Mouse (Mus musculus): ENCODE data around the gene Galnt4.
A peak's percentile ranks its signal among the peaks of the same experiment; 100 is the strongest.

Galnt4 gene

DNA sequence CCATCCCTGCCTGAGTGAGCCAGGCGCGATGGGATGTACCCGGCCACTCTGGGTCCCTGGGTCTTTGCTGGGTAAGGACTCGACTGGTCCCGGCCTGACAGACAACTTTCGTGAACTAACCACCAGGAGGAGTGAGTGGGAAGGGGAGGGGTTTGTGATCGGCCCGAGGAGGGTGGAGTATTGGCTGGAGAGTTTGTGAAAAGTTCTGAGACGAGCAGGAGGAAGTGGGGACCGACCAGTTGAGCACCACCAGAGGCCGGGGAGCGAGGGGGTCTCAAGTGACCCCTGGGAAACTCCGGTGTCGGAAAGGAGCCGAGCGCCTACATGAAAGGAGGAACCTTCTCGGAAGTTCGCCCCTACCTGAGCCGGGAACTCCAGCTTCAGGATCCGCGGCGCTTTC lies at the start of gene Galnt4:
Galnt4 (plus strand) TSS at position 196 of the 400 bp plus-strand sequence.
- peak; percentile 88 for DNase-seq (ENCODE audit: low read depth, low spot score)

DNA sequence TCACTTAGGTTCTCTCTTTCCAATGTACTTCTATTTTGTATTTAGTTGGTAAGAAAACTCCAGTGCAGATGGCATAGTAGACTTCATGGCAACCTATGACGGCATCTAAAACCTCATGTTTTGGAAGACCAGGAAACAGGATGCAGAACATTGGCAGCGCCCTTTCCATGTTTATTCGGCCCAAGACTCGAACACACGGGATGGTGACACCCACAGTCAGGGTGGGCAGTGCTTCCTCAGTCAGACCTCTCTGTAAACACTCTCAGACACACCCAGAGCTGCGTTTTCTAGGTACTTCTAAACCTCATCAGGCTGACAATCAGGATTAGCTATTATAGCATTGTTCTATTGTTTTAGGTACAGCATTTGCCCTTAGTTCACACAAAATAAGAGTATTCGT lies 47.4 kb upstream of the Galnt4 start:
- no peak for DNase-seq (ENCODE audit: low read depth, low spot score)

DNA sequence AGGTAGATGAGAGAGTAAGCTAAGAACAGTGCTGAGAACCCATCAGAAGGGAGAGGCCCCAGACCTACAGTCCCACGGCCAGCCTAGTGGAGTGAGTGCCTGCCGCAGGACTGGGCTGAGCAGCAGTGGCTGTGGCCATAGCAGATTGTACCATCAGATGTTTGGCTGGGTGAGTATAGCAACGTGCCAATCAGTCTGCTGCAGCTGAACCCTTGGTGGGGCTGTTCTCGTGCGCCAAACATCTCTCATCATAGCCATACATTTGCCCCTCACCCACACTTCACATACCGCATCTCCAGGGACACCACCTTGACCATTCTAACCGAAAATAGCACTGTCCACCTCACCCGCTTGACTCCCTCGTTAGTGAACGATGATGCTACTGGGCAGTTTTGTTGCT lies 46.5 kb upstream of the Galnt4 start:
- no peak for DNase-seq (ENCODE audit: low read depth, low spot score)

DNA sequence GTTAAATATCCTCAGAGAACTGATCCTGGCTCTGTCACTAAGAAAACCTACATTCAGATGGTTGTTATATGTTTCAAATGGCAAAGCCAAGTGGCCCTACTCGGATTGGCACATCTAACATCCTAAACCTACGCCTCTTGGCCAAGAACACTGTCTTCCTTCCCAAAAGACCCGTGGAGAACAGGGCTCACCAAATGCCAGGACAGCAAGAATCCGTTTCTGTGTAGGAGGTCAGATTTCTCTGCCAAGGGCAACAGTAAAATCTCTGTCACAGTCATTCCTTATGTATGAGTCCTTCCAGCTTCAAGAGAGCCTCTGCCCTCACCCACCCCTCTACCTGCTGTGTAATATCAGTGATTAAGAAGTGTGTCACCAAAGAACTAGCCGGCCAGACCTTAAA lies 45.4 kb upstream of the Galnt4 start:
- no peak for DNase-seq (ENCODE audit: low read depth, low spot score)

DNA sequence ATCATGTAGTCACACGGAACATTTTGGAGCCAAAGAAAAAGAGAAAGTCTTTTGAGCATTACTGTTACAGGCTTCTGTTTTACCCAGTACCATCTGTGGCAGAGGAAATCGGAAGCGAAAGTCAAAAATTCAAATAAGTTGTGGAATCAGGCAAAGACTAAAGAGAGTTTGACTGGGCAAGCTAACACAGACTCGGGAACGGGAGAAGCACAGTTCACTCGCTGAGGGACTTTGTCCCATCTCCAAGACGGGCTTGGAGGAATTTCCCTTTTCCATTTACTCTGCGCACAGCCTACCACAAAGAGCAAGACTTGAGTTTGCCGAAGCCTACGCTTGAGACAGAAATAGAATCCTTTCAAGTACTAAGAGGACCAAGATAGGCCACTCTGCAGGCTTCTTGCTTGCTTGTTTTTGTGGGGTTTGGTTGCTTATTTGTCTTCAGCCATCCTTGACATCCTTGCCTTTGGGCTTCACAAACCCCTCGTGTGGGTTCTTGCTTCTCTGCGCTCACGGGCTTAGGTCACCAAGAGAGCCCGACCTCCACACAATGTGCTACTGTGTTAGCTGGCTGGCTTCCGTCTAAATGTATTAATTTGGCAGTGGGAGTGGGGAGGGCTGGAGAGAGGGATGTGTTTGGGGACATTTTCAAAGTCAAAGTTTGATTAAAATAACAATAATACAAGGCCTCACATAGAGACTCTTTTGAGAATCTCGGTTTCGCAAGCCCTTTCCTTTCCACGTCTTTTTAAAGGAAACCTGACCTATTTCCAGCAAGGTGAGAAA lies 31.7 kb upstream of the Galnt4 start:
- DNase-seq (ENCODE audit: low read depth, low spot score), result no peak

DNA sequence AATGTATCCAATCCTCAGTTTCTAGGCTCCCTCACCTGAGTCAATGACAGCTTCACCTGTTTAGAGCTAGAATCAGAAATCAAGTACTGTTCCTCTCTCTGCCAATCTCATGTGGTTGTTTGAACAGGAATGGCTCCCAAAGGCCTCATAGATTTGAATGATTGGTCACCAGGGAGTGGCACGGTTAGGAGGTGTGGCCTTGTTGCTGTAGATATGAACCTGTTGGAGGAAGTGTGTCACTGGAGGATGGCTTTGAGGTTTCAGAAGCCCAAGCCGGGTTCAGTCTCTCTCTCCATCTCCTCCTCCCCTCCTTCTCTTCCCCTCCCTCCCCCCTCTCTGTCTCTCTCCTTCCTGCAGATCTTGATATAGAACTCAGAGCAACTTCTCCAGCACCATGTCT lies 29.3 kb upstream of the Galnt4 start:
- DNase-seq (ENCODE audit: low read depth, low spot score), result no peak

DNA sequence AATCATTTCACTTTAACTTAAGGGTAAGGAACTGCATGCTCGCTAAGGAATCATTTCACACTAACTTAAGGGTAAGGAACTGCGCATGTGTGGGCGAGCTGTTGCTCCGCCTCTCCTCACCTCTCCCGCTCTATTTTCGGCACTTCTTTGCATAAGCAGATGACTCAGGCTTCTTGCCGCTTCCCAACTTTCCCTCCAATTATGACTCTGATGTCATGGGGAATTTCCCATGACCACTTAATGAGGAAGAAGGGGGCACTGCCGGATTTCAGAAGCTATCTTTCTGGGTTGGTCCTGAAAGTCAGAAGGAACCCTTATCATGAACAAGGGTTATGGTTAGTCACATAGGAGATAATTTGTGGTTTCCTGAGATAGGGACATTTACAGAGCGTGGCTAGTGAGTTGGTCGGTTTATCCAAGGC lies 26.4 kb upstream of the Galnt4 start:
- peak; percentile 29 for DNase-seq (ENCODE audit: low read depth, low spot score)

DNA sequence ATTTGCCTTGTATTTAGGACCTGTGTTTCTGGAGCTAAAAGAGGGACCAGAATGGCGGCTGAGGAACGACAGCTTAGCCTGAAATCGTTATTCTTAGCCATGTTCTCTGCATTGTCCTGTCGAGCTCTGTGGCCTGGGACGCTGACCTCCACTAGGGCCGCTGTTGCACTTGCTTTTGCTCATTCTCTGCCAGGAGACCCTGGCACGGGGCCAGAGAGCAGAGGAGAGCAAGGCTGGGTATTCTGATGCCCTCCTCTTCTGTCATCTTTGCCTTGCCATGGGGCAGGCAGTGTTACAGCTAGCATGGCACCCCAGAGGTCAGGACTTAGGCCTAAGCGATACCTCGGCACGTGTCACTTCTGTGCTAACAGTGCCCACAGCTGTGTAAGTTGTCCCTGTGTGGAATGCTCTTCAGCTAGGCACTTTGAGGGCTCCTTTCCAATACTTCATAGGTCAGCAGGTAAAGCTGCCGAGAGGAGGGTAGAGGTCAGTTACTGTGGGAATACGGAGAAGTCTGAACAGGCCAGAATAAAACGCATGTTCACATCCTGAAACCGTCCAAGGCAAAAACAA lies 24.4 kb upstream of the Galnt4 start:
- DNase-seq (ENCODE audit: low read depth, low spot score), result no peak

DNA sequence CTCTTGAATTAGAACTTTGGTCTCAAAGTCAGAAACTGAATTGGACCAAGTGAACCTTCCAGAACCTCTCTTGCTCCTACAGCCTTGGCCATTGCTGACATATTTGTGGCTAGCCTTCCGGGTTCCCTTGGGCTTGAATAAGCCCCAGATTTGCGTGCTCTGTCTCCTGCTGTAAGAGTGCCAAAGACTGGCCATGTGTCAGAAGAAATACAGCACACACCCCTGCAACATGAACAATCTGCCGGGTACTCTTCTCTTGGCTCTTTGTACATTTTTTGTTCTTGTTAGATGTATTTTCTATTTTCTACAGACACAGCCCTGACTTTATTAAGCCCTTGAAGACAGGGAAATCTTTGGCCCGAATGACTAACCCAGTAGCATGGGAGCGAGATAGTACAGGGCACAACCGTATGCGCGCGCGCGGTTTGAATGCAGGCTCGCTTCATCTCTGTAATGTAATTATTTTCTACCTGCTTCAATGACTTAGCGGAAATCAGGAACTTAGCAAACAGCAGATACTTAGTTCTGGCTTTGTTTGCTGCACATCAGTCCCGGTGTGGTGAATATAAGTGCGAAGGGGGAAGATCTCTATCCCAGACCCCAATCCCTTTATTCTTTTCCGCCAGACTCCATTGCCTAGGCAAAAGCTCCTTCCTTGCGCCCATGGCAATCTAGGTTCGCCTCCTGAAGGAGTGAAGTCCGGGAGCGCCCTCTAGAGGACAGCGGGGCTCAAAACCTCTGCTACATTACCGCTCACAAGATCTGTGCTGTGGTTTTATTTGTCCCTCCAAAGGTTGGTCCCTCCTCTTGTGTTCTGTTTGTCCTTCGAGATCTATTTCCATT lies 23.3 kb upstream of the Galnt4 start:
- peak; percentile 89 for DNase-seq (ENCODE audit: low read depth, low spot score)

DNA sequence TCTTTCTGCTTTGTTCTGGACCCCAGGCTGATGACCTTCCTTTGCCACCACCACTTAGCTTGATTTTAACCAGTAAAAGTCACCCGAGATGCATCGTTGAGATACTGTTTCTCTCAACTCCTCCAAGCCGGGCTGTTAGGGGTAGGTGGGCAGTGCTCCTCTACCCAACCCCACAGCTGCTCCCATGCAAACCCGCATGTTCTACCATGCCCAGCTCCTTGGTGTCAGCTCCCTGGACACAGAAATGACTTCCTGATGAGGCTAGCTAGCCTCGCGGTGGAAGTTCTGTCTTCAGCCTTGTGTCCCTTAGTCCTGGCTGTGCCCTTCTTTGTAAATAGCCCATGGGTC lies 22.7 kb upstream of the Galnt4 start:
- DNase-seq (ENCODE audit: low read depth, low spot score), result no peak

DNA sequence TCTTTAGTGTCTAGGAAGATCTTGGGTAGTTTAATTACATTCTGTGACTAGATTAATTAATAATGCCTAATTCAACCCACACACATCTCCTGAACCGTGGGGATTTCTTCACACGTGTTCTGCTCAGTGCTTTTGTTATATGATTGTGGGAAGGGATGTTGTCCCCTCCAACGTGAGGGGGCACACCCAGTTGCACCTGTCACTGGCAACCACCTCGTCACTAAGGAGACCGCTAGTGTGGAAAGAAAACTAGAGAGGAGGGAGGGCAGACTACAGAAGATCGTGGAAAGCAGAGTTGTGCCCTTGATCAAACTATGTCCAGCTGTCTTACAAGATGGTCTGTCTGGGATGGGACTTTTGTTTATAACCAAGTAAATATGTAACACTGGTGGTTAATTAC lies 21.9 kb upstream of the Galnt4 start:
- DNase-seq (ENCODE audit: low read depth, low spot score), result no peak

DNA sequence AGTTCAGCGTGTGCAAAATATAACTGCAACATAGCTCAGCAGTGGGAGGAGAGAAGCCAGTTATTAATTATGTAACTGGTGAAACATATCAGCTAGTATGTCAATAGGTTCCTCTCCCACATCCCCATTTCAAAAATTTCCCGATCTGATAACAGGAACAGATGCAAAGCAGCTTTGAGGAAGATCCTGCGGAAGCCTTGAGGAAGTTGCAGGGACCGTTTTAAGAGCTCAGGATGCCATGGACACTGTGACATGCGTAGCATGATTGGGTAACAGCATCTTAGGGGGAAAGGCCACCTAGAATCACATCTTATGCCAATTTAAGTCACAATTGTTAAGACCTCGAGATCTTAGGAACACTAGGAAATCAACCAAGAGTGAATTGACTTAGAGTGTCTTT lies 18.1 kb upstream of the Galnt4 start:
- DNase-seq (ENCODE audit: low read depth, low spot score), result no peak

DNA sequence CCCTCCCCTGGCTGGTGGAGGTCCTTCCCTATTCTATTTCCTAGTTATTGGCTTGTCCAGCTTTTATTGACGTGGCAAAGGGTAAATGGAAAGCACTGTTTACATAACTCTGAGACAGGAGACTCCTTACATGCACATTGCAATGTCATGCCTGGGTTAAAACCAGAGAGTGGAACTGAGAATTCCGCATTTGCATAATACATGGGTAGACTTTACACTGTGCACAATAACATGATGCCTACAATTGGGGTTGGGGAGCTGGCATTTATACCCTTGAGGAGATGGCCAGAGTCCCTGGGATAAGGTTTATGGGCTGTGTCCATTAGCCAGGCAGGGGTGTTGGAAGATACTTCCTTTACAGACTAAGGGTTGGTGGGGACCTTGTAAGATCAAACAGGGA lies 14.6 kb upstream of the Galnt4 start:
- no peak for DNase-seq (ENCODE audit: low read depth, low spot score)

DNA sequence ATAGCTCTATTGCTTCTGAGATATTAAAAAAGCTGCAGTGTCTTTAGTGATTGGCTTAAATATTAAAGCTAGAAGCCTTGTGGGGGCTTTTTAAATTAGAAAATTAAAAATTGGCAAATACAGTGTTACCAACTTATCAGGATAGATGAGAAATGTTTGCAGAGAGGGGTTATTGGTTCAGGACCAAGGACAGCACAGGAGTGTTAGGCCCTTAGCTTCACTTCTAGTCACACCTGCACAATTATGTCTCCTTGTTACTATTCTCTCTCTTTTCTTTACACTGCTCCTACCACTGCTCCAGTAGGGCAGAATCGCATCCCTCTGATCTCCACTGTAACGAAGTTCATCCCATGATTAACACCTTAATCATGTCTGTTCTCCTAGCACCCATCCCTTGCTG lies 12.8 kb upstream of the Galnt4 start:
- no peak for DNase-seq (ENCODE audit: low read depth, low spot score)

DNA sequence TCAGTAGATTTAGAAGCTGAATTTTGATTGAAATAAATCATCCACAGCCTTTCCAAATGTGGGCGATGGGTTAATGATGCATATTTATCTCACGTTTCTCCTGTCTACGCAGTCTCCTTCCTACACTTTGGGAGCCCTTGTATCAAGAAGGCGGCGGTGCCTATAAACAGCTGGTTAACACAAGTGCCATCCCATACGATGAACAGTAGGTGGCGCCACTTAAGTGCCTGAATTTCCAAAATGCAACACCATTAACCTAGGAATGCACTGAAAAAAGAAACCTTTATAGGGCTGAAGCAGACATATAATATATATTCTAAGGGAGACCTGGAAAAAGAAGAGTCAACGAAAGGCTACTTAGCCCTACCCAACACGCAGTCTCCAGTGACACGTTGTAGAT lies 10.6 kb upstream of the Galnt4 start:
- DNase-seq (ENCODE audit: low read depth, low spot score), result peak; percentile 82

DNA sequence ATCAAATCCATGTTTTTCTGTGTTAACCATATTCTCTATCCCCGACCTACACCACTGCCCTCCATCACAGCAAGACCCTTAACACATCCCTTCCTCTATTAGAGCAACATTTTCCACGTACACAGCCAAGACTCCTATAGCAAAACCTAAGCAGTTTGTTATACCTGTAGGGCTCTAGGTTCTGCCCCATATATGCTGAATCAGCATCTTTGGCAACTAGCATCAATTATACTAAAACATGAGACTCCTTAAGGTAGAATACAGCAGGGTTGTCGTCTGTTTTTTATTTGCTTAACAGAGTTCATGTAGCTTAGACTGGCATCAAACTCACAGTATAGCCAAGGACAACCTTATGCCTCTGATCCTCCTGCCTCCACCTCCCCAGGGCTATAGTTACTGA lies 2.4 kb upstream of the Galnt4 start:
- no peak for DNase-seq (ENCODE audit: low read depth, low spot score)

DNA sequence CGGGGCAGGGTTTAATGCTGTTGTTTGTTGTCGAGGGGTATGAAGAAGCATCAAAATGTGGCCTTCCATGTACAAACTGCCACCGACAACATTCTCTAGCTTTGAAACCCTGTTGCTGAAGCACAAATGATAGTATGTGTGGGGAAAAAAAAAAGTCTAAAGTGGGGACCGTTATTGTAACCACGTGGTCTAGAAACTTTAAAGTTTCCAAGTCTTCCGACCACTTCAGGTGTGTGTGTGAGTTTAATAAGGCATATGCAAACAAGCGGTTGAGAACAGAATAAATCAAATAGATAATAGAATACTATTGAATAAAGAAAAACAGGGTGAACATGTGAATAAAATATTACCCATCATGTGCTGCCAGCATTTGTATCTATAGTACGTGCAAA lies 1.7 kb upstream of the Galnt4 start:
- DNase-seq (ENCODE audit: low read depth, low spot score), result no peak

DNA sequence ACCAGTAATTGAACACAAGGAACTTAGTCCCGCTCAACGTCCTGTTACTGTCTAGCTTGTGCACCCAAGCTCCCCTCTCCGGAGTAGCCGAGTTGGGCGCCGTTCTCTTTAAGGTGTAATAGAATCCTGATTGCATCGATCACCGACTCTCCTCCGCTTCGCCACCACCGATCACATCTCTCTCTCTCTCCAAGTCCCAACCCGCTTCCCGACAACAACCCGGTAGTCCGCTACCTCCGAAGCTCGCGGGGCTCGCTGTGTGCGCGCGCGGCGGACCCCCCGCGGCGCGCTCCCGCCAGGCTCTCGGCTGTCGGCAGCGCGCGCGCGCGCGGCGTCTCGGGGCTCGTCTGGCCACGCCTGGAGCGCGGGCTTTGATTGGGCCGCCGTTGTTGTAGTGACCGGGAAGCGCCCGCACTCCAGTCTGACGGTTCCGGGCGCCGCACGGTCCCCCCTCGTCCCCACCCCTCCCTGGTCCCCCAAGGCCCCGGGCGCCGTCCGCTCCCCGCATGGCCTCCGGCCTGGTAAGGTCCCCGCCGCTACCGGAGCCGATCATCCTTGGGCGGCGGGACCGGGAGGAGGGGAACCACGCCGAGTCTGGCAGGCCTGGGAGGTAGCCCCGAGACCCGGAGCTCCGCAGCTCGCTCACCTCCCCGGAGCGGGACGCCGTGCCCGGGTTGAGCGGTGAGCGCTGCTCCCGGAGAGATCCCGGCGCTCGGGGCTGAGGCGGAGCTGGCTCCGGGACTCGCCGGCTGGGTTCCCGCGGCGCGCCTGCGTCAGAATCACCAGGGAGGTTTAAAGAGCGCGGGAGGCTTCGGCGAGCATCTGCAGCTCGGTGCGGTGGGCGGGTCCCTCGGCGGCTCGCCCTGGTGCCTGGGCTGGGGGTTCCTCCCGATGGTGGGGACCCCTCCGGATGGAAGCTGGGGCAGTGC lies 992 bp upstream of the Galnt4 start, which contains the start of gene Poc1b:
Poc1b (plus strand) TSS at position 334 of the 929 bp plus-strand sequence.
- peak; percentile 85 for DNase-seq (ENCODE audit: low read depth, low spot score)

DNA sequence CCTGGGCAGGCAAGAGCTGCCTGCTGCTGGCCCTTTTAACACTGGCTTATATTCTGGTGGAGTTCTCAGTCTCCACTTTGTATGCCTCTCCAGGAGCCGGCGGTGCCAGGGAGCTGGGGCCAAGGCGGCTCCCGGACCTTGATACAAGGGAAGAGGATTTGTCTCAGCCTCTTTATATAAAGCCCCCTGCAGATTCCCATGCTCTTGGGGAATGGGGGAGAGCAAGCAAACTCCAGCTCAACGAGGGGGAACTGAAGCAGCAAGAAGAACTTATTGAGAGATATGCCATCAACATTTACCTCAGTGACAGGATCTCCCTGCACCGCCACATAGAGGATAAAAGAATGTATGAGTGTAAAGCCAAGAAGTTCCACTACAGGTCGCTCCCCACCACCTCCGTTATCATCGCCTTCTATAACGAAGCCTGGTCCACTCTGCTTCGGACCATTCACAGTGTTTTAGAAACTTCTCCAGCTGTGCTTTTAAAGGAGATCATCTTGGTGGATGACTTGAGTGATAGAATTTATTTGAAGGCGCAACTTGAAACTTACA lies 548 bp downstream of the Galnt4 start:
- peak; percentile 35 for DNase-seq (ENCODE audit: low read depth, low spot score)

DNA sequence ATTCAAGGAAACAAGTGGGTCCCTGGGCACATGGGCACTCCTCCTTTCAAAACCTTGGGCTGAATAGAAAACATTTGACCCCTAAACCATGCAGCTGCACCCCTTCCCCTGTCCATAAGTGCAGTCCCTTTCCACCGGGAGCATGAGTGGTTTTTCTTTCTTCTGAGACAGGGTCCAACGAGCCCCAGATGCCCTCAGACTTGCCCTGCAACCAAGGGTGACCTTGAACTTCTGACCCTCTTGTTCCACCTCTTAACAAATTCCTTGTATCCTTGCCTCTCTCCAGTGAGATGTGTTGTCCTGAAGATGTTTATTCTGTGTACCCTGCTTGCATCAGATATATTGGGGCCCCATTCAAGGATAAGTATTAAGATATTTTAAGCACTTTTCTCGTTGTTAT lies 5.6 kb downstream of the Galnt4 start:
- no peak for DNase-seq (ENCODE audit: low read depth, low spot score)

DNA sequence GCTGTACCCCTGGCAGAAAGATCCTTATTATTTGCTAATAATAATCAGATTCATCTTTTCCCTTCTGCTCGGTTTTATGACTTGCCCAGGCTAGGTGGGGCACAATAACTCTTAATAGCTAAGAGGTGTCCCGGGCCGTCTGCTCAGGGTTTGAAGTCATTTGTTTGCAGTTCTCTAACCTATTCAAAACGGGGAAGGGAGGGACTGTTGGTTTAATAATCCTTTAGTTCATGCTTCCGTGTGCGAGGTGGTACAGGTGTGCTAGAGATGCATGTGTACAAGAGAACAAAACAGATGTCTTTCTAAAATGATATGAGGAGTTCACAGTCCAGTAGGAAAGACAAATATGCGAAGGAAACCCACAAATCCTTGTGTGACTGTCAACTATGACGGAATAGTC lies 6.3 kb downstream of the Galnt4 start:
- no peak for DNase-seq (ENCODE audit: low read depth, low spot score)
